Mouse (Mus musculus): Measurements from ENCODE around the gene Ptov1.
A peak's percentile ranks its signal among the peaks of the same experiment; 100 is the strongest.

Ptov1 gene

DNA sequence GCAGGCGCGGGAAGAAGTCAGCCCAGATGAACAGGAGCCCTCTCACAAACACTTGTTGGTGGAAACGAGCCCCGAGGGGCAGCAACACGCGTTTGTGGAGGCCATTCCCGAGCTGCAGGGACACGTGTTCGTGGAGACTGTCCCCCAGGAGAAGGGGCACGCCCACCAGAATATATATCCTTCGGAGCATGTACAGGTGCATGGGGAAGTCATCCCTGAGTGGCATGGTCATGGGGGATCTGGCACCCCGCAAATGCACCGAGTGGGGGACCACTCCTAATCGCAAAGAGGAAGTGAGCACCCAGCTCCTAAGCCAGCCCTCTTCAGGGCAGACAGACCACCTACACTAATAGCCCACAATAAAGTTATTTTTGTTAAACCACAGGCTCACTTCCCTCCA lies 29.2 kb downstream of the Ptov1 start:
- no peak for DNase-seq (ENCODE audit: low spot score in 2 of 2)

DNA sequence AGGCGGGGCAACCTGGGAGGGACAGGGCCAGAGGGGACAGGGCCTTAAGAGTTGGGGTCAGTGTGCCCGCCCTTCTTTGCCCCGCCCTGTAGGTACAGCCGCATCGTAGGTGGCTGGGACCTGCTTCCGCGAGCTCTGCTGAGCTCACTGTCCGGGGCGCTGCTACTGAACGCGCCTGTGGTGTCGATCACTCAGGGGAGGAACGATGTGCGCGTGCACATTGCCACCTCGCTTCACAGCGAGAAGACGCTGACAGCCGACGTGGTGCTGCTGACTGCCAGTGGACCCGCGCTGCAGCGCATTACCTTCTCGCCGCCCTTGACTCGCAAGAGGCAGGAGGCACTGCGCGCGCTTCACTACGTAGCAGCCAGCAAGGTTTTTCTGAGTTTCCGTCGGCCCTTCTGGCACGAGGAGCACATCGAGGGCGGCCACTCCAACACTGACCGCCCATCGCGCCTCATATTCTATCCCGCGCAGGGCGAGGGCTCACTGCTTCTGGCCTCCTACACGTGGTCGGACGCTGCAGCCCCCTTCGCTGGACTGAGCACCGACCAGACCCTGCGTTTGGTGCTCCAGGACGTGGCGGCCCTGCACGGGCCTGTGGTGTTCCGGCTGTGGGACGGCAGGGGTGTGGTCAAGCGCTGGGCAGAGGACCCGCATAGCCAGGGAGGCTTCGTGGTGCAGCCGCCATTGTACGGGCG lies 29.9 kb downstream of the Ptov1 start:
- DNase-seq (ENCODE audit: low spot score in 2 of 2) = no peak

DNA sequence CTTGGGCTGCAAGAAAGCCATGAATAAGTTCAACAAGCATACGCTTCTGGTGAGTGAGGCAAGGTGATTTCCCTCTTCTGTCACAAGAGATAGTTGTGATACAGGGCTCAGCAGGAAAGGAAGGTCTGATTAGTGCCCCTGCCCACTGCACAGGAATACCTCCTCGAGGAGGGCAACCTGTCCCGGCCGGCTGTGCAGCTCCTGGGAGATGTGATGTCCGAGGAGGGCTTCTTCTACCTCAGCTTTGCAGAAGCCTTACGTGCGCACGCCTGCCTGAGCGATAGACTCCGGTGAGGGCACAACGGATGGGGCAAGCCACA lies 30.5 kb downstream of the Ptov1 start:
- no peak for DNase-seq (ENCODE audit: low spot score in 2 of 2)

DNA sequence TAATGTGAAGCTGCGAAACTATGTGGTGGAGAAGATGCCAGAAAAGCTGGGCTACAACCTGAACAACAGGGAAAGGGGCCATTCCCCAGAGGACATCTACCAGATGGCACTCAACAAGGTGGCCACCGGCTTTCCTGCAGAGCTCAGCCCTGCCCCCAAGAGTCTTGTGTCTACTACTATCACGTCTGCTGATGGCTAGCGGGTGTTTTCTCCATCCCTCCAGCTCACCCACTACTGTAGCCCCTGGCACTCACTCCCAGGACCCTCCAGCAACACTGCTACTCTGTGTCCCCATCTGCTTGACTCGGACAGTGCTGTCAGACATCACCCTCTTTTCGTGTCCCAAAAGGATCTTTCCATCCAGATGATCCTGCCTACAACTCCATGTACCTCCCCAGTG lies 31.5 kb downstream of the Ptov1 start:
- no peak for DNase-seq (ENCODE audit: low spot score in 2 of 2)

DNA sequence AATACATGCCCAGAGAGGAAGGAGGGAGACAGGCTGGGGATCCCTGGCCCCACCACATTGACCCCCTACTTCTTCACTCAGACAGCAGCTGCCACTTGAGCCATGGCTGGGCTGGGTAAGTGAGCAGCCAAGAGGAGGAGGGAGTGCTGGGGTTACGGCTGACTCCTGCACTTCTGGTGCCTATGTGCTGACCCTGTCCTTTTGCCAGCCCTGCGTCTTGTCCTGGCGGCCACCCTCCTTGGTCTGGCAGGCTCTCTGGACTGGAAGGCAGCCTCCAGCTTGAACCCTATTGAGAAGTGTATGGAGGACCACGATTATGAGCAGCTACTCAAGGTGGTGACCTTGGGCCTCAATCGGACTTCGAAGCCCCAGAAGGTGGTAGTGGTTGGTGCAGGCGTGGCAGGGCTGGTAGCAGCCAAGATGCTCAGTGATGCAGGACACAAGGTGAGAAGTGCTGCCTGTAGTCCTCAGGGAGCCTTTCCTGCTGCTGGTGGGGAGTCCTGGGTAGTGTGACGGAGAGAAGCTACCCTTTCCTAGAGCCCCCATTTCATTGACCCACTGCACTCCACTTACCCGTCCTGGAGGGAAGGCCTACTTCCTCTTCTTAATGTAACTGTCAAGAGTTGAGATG lies 33.0 kb downstream of the Ptov1 start:
- DNase-seq (ENCODE audit: low spot score in 2 of 2) = no peak

DNA sequence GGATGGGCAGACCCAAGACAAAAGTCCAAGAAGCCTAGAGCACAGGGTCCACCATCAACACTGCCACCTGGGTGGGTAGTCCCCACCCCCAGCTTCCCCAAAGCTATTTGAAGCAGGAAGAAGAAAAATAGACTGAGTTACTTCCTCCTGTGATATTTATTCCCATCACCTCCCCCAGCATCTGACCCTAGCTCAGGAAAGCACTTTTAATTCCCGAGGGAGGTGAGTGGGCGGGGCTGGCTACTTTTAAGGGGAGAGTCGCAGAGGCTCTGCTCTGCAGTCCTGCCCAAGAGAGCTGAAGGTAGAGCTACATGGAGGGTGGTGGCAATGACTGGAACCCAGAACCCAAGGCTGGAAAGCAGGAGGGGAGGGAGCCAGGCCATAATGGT lies 33.6 kb downstream of the Ptov1 start:
- DNase-seq (ENCODE audit: low spot score in 2 of 2) = no peak

DNA sequence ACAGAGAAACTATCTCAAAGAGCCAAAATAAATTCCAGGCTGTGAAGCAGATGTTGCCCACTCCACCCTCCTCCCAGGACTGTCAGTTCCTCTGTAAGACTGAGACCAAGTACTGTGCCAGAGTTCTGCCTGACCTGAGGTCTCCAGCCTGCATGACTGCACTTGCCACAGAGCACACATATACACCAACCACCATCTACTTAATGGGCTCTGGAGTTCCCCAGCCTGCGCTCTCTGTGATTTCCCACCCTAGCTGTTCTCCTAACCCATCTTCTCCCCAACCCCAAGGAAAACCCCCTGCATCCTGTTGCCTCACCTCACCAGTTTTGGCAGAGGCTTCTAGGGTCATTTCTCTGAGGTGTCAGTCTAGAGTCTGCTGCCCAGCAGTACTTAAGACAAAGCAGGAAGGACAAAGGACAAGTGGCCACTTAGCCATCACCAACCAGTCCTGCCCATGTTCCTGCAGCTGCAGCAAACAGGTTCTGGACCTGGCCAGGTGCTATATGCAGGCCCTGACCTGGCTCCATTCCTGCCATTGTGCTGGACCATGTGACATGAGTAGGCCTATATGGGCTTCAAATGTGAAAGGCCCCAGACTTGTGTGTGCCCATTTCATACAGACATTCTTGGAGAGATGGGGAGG lies 34.1 kb downstream of the Ptov1 start:
- DNase-seq (ENCODE audit: low spot score in 2 of 2) = no peak

DNA sequence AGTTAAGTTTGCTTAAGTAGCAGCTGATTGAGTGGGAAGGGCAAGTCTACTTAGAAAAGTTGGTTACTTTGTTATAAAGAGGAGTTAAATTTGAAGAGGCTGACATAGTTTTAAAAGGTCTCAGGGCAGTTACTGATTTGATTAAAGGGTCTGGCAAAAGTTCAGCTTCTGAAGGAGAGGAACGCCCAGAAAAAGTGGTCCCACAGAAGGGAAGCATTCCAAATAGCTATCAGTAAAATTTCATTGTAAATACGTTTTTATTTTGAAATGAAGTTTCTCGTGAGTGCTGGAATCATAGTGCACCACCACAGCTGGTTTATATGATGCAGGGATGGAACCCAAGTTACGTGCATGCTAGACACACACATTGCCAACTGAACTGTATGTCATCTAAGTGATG lies 36.8 kb downstream of the Ptov1 start:
- no peak for DNase-seq (ENCODE audit: low spot score in 2 of 2)

DNA sequence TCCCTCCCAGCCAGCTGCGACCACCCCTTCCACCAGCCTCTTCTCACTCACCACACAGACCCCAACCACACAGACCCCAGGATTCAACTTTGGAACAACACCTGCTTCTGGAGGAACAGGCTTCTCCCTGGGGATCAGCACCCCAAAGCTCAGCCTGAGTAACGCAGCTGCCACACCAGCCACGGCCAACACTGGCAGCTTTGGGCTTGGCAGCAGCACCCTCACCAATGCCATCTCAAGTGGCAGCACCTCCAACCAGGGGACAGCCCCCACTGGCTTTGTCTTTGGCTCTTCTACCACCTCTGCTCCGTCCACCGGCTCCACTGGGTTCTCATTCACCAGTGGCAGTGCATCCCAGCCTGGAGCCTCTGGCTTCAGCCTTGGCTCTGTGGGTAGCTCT lies 40.9 kb downstream of the Ptov1 start:
- DNase-seq (ENCODE audit: low spot score in 2 of 2) = no peak

DNA sequence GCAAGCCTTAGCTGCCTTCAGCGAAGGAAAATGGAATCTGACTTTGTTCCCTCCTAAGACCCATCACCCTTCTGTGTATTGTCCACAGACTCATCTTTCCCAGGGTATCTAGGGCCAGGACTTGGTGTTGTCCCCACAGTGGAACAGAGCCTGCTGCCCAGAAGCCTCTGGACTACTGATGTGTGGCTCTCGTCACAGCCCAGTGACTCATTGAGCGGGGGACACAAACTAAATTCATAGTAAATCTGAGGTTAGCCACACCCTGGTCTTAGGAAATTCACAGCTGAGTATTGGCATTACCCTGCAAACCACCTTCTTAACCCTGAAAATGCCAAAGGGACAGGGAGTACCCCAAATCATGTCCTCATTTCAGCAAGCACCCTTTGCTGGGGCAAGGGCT lies 42.8 kb downstream of the Ptov1 start:
- no peak for DNase-seq (ENCODE audit: low spot score in 2 of 2)

DNA sequence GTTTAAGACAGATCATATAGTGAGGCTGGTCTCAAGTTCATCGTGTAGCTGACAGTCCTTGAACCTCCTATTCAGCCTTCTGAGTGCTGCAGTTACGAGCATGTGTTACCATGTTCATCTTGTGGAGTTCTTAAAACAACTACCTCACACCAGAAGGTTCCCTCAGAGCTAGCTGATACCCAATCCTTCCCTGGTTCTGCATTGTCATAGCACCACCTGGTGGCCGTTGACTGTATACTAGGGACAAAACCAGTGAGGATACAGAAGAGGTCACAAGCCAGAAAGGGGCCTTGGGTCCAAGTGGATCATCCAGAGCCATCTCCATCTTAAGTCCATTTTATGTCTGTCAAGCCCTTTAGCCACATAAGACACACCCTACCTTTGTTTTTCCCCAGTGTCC lies 44.7 kb downstream of the Ptov1 start:
- DNase-seq (ENCODE audit: low spot score in 2 of 2) = peak in 1 of 2 experiments; percentile 46

DNA sequence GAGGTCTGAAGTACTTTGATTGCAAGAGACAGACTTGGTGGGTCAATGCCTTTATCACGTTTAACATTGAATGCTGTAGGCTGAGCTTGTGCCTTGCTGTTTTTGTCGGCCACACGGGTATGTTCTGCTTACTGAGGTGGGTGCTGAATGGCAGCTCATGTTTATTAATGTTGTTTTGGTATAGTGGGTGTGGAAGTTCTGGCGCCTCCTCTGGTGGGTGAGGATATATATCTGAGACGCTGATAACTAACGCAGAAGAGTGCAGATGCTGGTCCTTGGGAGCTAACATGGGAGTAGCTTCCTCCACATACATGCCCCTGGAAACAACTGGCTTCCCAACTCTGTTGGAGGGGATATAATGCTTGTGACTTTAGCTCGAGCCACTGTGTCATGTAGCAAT lies 46.2 kb downstream of the Ptov1 start:
- DNase-seq (ENCODE audit: low spot score in 2 of 2) = no peak

DNA sequence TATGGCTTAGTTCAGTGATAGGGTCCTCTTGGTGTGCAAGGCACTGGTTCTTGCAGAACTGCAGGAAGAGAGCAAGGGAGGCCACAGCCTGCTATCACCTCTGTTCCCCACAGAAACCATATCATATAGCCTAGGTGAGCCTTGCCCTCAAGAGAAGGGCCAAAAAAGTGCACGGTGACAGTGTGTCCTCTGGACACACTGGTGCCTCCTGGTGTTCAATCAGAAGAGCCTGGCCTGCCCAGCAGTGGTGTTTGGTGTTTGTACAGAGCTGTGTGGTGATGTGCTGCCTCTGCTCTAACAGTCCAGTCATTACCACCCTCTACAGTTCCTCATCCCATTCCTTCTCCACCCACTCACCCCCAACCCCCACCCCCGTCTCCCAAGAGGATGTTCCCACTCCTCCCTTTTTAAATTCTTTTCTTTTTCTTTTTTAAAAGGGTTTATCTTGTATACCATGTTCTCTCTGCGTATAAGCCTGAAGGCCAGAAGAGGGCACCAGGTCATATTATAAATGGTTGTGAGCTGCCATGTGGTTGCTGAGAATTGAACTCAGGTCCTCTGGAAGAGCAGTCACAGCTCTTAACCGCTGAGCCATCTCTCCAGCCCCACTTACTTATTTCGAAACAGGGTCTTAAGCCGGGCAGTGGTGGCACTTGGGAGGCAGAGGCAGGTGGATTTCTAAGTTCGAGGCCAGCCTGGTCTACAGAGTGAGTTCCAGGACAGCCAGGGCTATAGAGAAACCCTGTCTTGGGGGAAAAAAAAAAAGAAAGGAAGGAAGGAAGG lies 47.7 kb downstream of the Ptov1 start:
- DNase-seq (ENCODE audit: low spot score in 2 of 2) = no peak

DNA sequence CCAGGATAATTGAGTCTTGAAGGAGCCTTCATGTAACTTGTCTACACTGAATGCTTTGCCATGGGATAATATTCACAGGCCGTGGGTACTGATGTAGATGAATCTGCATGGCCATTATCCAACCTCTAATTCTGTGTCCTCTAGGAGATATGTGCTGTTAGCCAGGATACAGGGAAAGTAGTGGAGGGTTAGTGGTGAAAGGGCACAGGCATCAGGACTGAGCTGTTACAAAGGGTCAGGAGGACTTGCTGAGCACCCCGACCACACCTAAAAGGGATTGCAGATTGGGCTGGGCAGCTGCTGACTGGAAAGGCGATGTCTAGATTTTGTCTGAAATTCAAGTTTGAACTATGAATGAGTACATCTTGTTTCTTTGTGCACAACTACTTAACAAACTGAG lies 49.1 kb downstream of the Ptov1 start:
- no peak for DNase-seq (ENCODE audit: low spot score in 2 of 2)

DNA sequence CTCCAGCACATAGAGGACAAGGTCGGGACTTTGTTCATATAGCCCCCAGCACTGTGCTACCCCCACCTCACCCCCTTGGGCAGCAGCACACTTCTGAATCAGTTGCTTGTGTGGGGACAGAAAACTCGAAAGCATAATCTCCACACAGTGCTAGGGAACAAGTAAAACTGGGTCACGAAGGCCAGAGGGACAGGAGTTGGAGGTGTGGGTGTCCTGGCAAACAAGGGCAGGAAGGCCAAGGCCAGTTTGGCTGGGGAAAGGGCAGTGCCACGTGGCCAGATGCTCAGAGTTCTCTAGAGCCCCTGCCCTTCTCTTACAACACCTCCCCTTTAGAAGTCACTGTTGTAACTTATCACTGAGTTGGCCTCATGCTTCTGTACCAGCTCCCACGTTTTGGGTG lies 49.7 kb downstream of the Ptov1 start:
- no peak for DNase-seq (ENCODE audit: low spot score in 2 of 2)

DNA sequence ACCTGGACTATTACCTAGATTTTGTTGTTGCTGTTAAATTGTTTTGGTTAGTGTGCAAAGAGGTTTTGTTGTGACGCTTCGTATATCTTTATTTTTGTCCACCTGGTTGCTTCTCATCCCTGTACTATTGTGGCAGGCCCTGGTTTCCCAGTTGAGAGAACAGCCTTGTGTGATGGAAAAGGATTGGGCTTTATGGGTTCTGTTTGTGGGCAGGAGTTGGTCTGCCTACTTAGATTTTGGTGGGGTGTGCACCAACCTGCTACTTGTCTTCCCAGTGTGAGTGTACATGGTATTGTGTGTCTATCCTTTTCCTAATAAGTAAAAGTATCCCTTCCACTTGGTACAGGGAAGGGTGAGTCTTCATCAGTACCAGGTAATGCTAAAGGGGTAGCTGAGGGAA lies 50.2 kb downstream of the Ptov1 start:
- DNase-seq (ENCODE audit: low spot score in 2 of 2) = no peak

DNA sequence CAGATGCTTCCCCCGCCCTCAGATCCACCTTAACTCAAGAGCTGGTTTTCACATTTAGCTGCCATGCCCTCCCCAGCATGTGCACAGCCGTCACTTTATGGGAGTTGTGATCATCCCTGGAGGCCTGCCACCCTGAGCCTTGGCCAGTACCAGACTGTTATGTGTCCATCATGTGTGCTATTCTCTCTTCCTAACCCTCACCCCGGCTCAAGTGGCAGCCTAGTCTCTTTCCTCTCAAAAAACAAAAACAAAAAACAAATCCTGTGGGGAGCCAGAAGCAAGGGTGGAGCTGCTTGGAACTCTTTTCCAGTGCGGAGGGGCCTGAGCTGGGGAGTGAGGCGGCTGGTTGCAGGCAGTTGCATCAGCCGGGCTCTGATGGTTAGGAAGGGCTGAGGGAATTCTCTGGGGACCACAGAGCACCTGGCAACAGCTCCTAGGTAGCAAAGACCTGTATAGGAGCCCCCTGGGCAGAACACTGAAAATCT lies 50.8 kb downstream of the Ptov1 start:
- no peak for DNase-seq (ENCODE audit: low spot score in 2 of 2)

DNA sequence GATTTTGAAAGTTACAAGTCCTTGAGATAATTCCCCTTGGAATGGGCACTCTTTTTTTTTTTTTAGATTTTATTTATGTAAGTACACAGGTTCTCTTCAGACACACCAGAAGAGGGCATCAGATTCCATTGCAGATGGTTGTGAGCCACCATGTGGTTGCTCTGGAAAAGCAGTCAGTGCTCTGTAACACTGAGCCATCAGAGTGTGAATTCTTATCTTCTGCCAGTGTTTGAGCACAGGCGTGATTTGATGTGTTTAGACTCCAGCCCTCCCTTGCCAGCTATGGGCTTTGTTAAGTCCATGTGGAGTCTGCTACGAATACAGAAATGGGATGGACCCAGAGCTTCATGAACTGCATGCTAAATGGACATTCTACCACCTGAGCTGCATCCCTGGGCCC lies 51.4 kb downstream of the Ptov1 start:
- DNase-seq (ENCODE audit: low spot score in 2 of 2) = no peak

DNA sequence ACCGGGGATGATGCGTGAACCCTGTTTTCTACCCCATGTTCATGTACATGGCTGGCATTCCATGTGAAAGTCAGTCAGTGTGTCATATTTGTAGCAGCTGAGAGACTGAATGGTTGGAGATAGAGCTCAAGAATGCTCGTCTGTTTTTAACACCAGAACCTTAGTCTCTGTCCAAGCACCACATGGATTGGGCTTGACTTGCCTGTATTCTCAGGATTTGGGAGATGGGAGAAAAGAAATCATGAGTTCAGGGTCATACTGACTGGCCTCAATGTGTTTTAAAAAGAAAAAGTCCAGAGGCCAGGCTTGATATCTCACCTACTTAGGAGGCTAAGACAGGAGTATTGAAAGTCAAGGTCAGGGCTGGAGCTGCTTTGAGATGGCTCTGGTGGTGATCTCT lies 52.1 kb downstream of the Ptov1 start:
- no peak for DNase-seq (ENCODE audit: low spot score in 2 of 2)

DNA sequence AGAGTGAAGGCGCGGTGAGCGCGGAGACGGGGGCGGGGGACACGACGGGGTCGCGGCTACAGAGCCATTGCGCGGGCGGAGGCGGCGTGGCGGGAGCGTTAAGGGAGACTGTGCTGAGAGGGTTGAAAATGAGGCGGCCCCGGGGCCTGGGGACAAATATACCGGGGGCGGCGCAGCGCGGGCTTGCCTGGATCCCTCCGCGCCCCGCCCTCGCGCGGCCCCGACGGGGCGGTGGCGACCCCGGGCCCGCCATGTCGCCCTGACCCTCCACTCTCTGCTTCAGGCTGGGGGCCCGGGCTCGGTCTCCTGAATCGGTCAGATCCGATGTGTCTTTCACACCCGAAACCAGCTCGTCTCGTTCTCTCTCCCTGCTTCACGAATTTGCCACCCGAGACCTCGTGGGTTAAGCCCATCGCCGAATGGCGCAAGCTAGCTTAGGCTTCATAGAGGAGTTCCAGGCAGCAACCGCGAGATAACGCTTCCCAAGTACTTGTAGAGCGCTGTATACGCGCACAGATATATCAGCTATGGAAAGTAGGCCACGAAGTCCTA lies 53.0 kb downstream of the Ptov1 start, which contains the start of gene Atf5:
TSS of gene Atf5 (minus strand) at position 189 of the 552 bp plus-strand sequence.
- no peak for DNase-seq (ENCODE audit: low spot score in 2 of 2)

DNA sequence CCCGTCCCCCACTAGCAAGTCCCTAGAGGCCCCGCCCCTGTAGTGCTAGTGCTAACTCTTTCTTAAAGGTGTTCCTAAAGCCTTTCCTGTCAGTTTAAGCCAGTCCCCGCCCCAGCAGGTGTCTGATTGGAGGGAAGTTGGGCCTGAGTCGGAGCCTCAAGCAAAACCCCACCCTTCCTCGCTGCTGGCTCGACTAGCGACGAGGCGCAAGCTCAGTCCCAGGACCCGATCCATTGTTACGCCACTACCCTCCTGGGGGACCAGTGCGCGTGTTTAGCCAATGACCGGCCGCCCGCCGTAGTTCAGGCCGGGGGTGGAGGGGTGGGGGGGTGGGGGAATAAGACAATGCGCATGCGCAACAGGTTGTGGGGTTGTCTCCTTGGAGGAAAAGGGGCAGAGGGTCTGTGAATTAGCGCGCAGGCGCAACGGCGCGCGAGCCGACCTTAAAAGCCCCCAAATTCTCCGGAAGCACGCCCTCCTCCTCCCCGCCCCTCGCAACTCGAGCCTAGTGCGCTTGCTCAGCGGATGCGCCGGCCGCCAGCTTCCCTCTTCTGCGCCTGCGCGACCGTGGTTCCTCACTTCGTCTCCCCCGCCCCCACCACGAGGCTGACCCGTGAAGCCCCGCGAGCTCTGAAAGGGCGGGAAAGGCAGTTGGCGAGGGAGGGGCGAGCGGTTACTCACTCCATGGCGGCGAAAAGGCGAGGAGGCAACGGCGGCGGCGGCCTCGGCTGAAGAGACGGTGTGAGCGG lies 53.7 kb downstream of the Ptov1 start, which contains the start of the genes Nup62 and Il4i1:
TSS of gene Nup62 (plus strand) at position 368 of the 749 bp plus-strand sequence.
TSS of gene Il4i1 (plus strand) at position 667 of the 749 bp plus-strand sequence.
- peak; percentile 97 to 98 for DNase-seq (ENCODE audit: low spot score in 2 of 2)

Measured in right cerebral cortex, postnatal 36 days (tissue).